Mouse (Mus musculus): ENCODE data around the gene Ybx1.

DNA sequence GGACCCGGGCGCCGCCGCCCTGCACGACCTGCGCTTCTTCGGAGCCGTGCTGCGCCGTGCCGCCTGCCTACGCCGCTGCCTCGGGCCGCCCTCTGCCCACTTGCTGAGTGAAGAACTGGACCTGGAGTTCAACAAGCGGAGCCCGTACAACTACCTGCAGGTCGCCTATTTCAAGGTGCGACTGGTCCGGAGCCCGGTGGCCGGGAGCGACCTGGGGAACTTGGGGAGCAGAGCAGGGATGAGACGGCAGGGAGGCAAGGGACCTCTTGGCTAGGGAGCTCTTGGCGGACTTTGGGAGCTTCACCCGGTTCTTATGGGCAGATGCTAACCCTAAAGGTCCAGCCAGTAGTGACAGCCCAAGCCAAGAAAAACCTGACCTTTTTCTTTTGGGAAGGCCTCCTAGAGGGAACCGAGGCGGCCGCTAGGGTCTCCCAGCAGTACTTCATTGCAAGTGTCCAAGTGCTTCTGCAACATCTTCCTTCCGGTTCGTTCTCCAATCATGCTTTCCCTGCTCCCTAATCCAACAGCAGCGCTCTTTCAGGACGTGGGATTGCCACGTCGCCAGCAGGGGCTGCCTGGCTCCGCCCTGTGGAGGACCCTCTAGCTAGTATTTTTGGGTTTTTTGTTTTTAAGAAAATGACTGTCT is 61.0 kb downstream of the Ybx1 start:
- TF ChIP-seq GATA1 (IDR thresholded peaks at IDR 0.05; ENCODE audit: borderline replicate concordance, low read length) = no peak
- no peak for TF ChIP-seq FLI1 (IDR thresholded peaks at IDR 0.05; ENCODE audit: low read length)
